Mouse (Mus musculus) left cerebral cortex, adult 18-20 months (tissue): ENCODE data around the gene Foxf2. TPM values are rescaled to one million over a fixed set of nuclear protein-coding genes. Genes with fewer than 3 reads are reported as not detected.

Source experiments
- DNase-seq, 2 experiments: peaks; one replicate each; pipeline ENCODE4 v3.0.0; 2021 to 2022; ENCODE audit warnings: low spot score in 2 of 2, mixed read lengths in 1 of 2
- long read RNA-seq, 2 experiments: library from polyadenylated mRNA; stranded (forward); transcript quantifications; one replicate each; pipeline ENCODE4 v2.0.0; 2021
- total RNA-seq, 2 experiments: library from RNA; stranded (reverse); gene quantifications; 2 replicates each; pipeline ENCODE4 v1.2.3; 2021

Foxf2 gene
- 1 to 10 TPM; 5.9 to 6.0 TPM for total RNA-seq
- long read RNA-seq, experiment 1, transcript Foxf2-201 (2 exons, 2,363 nt) = major isoform, 9 of 10 reads
- long read RNA-seq, experiment 1, partial matches to known transcripts = 0 of 10 reads
- long read RNA-seq, experiment 1, other reads (novel, unspliced or antisense) = 1 of 10 reads
- long read RNA-seq, experiment 2, partial matches to known transcripts = 0 of 2 reads
- long read RNA-seq, experiment 2, other reads (novel, unspliced or antisense) = 0 of 2 reads

DNA sequence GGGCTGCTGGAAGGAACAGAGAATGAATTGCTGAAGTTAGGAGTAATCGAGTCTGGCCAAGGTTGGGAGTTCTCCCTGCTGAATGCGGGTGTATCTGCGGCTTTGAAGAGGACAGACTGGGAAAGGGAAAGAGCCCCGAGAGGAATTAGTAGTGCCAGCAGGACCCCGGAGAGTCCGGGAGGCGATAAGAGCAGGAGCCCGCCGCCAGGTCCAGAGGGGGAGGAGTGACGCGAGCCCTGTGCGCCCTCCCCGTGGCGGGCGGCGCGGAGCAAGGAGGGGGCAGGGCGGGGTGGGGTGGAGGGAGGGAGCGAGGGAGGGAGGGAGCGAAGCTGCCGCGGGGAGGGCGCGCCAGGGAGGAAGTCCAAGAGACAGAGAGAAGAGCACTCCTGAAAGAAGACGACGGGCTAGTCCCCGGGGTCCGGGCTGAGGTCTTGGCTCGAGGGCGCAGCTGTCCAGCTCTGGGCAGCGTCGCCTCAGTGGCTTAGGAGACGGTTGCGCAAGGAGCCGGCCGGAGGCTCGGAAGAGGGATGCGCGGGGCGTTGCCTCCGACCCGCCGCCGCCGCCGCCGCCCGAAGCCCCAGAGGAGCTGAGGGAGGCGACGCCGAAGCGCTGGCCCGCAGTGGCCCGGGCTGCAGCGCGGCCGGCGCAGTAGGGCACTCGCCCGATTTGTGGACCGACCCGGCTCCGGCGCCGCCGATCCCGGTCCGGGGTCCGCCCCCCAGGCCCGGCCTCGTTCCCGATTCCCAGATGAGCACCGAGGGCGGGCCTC is at the start of gene Foxf2:
Foxf2 (plus strand) TSS at position 484 of the 769 bp plus-strand sequence.
- no peak for DNase-seq

DNA sequence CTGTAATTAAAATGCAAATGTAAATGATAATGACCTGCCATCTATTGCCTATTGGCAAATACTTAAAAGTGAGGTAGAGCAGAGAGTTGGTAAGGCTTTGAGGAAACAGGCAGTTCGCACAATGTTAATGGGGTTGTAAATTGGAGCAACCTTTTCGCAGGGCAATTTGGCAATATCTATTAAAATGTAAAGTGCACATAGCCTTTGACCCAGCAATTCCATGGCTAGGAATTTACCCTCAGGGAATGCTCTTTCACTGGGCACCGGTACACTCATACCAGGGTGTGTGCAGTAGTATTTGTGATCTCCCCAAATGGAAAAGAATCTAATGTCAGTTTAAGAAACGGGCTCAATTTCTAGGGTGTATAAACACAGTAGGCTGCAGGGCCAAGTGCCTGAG is 48.9 kb upstream of the Foxf2 start:
- DNase-seq = no peak

- no peak for DNase-seq
Measured at GRCm38 (mm10) chr13:31577576-31577975, 48.0 kb upstream of the Foxf2 start.

GRCm38 (mm10) chr13:31578389-31578788 is 47.2 kb upstream of the Foxf2 start:
- DNase-seq = no peak

DNA sequence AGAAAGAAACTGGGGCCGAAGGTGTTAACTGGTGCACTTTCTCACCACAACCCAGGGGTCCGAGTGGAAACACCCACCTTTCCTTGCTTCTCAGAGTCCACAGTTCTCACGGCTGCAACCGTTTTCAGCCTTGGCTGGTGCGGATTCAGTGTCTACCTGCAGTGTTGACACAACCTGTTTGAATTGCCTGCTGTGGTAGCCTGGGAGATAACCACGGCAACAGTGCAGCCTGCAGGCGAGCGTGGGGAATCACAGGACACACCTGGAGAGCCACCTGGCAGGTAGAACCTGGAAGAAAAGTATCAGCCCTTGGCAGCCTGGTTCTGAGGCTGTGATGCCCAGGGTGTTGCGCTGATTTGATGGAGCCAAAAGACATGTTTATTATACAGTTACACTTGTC is 45.8 kb upstream of the Foxf2 start:
- DNase-seq = no peak

GRCm38 (mm10) chr13:31587341-31587740 is 38.3 kb upstream of the Foxf2 start:
- DNase-seq = no peak

DNA sequence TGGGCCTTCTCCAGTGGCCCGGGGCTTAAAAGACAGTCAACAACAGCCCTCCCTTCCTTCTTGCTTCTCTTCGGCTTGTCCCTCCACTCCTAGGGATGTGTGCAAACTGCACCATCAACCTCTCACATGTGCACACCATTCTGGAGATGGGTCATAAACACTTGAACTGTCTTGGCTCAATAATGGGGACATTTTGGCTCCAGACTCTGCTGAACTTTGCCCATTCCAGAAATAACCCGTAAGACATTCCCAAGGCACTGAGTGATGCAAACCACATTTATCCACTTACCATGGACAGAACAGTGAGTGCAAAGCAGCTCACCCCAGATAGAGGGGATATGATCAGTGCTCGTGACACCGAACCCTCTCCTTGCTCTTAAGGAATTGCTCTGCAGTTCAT is 26.0 kb upstream of the Foxf2 start:
- DNase-seq = no peak

- no peak for DNase-seq
Measured at GRCm38 (mm10) chr13:31603964-31604363, 21.7 kb upstream of the Foxf2 start.

DNA sequence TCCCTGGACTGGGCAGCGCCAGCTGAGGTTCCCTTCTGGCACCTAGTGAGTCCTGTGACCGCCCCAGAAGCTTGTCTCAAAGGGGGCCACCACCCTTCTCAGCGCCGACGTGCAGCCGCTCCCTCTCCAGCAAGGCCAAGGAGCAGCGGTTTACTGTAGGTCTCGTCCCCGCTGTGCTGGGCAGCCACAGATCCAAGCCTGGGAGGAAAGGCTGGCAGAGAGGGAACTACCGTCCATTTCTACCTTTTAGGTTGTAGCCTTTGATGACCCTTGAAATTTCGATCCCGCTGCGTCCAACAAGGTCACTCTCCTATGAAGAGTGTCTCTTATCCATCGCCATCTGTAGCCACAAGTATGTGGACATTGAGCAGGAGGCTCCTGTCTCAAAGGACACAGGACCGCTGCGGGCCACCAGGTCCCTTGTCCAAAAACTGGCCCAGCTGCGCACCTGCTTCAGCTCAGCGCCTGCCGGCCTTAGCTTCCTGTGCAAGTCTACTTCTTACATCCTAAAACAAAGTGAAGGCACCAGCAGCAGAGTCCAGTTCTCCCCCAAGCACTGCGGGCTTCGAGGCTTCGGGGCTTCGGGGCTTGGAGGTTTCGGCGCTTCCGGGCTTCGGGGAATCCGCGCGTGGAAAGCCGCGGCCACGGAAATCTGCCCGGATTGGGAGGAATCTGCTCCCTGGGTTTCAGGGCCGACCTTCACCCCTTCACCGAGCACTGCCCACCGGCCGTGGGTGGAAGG is 10.7 kb upstream of the Foxf2 start:
- no peak for DNase-seq

DNA sequence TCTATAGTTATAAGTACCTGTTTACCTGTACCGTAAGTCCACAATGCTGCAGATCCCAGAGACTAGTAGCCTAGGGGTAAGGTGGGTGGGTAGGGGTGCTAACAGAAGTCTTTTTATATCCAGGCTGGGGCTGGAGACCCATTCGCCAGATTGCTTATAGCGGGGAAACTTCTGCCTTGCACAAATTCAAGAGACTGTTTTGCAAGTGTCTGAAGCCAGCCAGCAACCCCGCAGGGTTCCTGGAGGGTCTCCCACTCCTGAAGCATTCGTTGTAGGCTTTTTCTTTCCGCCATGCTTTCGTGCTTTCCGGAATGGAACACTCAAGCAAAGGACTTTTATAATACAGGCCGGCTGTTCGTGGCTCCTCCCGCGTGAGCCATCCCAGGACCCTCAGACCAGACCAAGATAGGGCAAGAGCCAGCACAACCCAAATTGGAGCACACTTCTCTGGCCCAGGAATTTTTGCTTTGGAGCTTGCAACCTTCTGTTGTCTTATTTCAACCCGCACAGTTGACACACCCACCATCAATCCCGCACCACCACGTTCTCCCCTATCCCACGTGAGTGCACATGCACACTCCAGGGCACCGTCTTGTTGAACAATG is 10.0 kb upstream of the Foxf2 start:
- DNase-seq = no peak

- no peak for DNase-seq
Measured at GRCm38 (mm10) chr13:31618001-31618400, 7.6 kb upstream of the Foxf2 start.

GRCm38 (mm10) chr13:31618416-31618815 is 7.2 kb upstream of the Foxf2 start:
- DNase-seq = peak; percentile 73 to 79

GRCm38 (mm10) chr13:31618919-31619655 is 6.5 kb upstream of the Foxf2 start:
- DNase-seq = no peak

GRCm38 (mm10) chr13:31619826-31620498 is 5.7 kb upstream of the Foxf2 start:
- DNase-seq = no peak

DNA sequence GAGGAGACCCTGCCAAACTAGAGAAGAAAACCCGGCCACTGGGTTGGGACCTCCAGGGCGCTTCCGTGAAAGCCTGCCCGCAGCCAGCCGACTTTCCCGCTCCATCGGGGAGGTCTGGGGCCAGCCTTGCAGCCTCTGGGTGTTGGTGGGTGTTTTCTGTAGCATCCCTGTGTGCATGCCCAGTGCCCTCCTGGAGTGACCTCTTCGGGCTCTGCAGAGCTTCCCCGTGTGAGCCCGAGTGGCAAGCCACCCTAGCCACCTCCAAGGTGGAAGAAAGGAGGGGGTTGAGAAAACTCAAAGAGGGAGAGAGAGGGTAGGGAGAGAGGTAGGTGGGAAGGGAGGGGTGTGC is 5.1 kb upstream of the Foxf2 start:
- DNase-seq = no peak

GRCm38 (mm10) chr13:31620937-31621336 is 4.7 kb upstream of the Foxf2 start:
- no peak for DNase-seq

GRCm38 (mm10) chr13:31621741-31622140 is 3.9 kb upstream of the Foxf2 start:
- no peak for DNase-seq

GRCm38 (mm10) chr13:31622371-31622770 is 3.2 kb upstream of the Foxf2 start:
- DNase-seq = no peak

DNA sequence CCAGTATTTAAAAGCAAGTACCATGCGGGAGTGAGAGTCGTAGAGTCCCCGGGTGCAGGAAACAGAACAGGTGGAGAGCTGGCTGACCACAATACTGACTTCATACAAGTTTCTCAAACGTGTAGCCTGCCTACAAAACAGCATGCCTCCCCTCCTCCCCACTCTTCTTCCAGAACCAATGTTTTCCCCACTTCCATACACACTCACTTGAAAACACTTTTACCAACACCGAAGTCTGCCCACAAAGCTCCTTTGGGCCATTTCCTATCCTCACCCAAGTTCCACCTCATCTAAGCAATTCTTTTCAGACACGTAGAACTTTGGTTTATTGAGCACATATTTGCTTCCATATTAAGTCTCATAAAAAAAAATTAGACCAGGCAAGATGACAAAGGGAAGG is 2.3 kb upstream of the Foxf2 start:
- DNase-seq = no peak
